Mouse (Mus musculus) bone marrow, adult 2 months (tissue): Measurements from ENCODE around the gene Gm17324.

Experiments used
- CTCF ChIP-seq: fragments of 200-500 bp; IDR thresholded peaks from 2 replicates; pipeline ENCODE4 v1.5.1; 2011; ENCODE audit warnings: low read length, control low read depth; ENCODE audit not compliant: control insufficient read depth, insufficient read depth
- POLR2A ChIP-seq: fragments of 200-500 bp; IDR thresholded peaks from 2 replicates; pipeline ENCODE4 v1.6.1; 2011; ENCODE audit warnings: low read depth, mild to moderate bottlenecking, control low read depth, low read length, borderline replicate concordance; ENCODE audit not compliant: control insufficient read depth

DNA sequence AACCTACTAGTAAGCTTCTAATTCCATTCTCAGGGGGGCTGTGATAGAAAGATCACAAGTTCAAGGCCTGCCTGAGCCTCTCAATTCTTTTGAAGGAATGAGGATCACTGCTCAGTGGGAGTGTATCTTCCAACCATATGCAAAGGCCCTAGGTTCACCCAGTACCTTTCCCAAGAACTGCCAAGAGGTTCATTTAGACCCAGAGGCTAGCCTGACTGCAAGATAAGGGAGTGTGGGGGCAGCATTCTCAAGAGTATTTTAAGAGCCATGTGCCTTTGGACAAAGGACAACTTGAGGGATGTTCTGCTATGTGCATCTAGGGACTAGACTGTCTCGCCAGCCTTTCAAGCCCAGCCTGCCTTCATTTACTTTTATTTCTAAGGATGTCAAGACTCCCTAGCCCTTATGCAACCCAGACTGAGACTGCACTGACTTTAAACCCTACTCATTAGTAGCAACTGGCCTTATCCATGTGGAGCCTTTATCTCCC lies 28.0 kb upstream of the Gm17324 start:
- TF ChIP-seq CTCF (no peak), POLR2A (no peak)
